Mouse (Mus musculus) E14TG2a.4 (cell line): ENCODE measurements around the gene Snx21.

Experiments
- CTCF ChIP-seq: conservative IDR thresholded peaks from 2 replicates; pipeline ENCODE4 v1.5.1; 2014; ENCODE audit warnings: low read length
- NANOG ChIP-seq: IDR thresholded peaks from 2 replicates; pipeline ENCODE4 v1.6.1; 2014; ENCODE audit warnings: borderline replicate concordance, low read length, mixed read lengths
- POU5F1 ChIP-seq: IDR thresholded peaks from 2 replicates; pipeline ENCODE4 v1.6.1; 2014; ENCODE audit warnings: low read length, borderline replicate concordance

GRCm38 (mm10) chr2:164817206-164817605, 31.6 kb downstream of the Snx21 start:
- TF ChIP-seq CTCF: no peak
- TF ChIP-seq NANOG: no peak
- no peak for TF ChIP-seq POU5F1
